Mouse (Mus musculus): ENCODE measurements around the gene Krt42. TPM values are rescaled to one million over a fixed set of nuclear protein-coding genes. Genes with fewer than 3 reads are reported as not detected.
"Not testable (repeated sequence)": the region's sequence is repeated elsewhere in the genome, so short reads cannot be mapped to it uniquely, and the experiment has no call there.

The Krt42 gene
- polyA plus RNA-seq, 1 experiment: not detected

DNA sequence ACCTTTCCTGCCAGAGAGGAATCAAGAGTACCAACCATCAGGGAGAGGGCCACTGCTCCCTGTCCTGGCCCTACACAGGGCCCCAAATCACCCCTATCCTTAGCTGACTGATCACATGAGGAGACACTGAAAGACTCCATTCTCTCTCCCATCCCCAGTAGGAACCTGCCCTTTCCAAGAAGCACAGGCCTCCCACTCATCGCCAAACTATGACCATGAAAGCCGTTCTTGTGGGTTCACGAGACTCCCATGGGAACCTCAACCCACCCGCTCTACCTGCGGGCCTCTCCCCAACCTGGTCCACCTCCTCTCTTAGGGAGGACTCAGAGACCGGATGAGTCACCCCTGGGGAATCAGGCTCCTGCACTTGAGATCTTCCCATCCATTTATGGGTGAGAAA is 14.2 kb downstream of the Krt42 start:
- TF ChIP-seq POLR2A (IDR thresholded peaks at IDR 0.05; ENCODE audit: borderline replicate concordance, insufficient read depth, low read length) (no peak), CTCF (IDR thresholded peaks at IDR 0.05; ENCODE audit: borderline replicate concordance, insufficient read depth, low read depth, low read length) (no peak)
- Histone ChIP-seq H3K27ac (ENCODE audit: insufficient read depth, low read length) (no peak overlapping the region), H3K4me1 (ENCODE audit: control insufficient read depth, insufficient read depth, low read length) (no peaks in the 10 kb centered on the region), H3K4me3 (replicated peaks; ENCODE audit: insufficient read depth, low read depth, low read length) (no peak overlapping the region), H3K27me3 (ENCODE audit: control insufficient read depth, insufficient read depth, low read length) (no peaks in the 10 kb centered on the region)
- WGBS: 94% methylated on average over 6 of the region's 6 CpGs
- DNase-seq: no peak

DNA sequence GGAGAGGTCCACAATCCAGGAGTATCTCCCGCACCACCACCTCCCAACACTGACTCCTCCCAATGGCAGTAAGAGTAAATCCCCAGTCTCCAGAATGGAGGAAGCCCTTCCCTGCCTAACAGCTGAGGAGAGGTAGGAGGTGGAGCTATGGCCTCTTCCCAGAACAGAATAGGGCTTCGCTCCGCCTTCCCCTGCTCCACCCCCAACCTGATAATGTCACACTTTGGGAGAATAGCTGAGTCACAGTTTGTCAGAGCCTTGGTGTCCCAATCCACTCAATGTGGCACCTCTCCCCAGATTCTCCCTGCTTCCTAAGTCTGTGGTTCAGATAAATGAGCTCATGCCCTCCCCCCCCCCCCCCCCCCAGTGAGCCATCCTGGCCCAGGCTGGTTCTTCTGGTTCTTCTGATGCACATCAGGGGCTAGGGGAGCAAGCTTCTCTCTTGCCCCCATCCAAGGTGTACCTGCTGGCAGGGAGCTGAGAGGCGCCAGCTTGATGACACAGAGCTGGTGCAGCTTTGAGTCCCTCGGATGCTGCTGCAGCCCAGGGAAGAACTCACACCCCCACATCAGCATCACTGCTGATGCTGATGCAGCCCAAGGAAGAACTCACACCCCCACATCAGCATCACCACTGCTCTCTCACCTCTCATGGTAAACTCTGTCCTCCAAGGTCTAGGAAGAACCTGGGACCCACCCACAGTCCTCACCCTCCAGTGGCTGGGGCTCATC is 15.1 kb downstream of the Krt42 start:
- TF ChIP-seq CTCF (IDR thresholded peaks at IDR 0.05; ENCODE audit: borderline replicate concordance, insufficient read depth, low read depth, low read length) (no peak), POLR2A (IDR thresholded peaks at IDR 0.05; ENCODE audit: borderline replicate concordance, insufficient read depth, low read length) (no peak)
- Histone ChIP-seq H3K27me3 (ENCODE audit: control insufficient read depth, insufficient read depth, low read length) (no peaks in the 10 kb centered on the region), H3K4me1 (ENCODE audit: control insufficient read depth, insufficient read depth, low read length) (no peaks in the 10 kb centered on the region), H3K4me3 (replicated peaks; ENCODE audit: insufficient read depth, low read depth, low read length) (no peak overlapping the region), H3K27ac (ENCODE audit: insufficient read depth, low read length) (no peak overlapping the region)
- 73% methylated on average over 5 of the region's 5 CpGs for WGBS
- DNase-seq: no peak

DNA sequence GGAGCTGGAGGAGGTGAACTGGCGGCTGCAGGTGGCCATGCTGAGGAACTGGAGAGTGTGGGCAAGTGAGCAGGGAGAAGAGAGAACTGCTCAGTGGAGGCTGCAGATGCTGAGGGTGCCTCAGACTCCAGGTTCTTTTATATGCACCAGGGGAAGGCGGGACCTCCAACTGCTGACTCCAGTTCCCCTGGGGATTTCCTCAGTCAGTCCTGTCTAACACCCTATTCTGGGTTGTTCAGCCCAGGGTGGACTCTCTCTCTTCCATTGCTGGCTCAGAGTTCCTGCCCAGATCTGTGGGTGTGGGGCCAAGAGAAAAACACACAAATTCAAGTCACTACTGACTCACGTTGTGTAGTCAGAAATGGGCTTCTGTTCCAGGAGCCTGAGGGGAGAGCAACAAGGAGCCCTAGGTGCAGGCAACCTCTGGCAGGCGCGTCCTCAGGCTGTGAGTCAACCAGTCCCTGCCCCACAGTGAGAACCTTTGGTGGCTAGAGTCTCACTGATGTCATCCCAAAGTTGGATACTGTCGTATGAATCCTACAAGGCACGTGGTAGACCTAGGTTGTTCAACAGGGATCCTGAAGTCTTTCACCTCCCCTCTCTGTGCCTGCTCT is 20.7 kb downstream of the Krt42 start, which contains the start of gene Krt16:
Gene Krt16 (minus strand): TSS at position 51 of the 614 bp plus-strand sequence.
- WGBS: 82% methylated on average over 7 of the region's 7 CpGs
- Histone ChIP-seq H3K27me3 (ENCODE audit: control insufficient read depth, insufficient read depth, low read length) (no peaks in the 10 kb centered on the region), H3K27ac (ENCODE audit: insufficient read depth, low read length) (no peak within 1 kb of the TSS), H3K4me3 (replicated peaks; ENCODE audit: insufficient read depth, low read depth, low read length) (no peak within 1 kb of the TSS), H3K4me1 (ENCODE audit: control insufficient read depth, insufficient read depth, low read length) (no peaks in the 10 kb centered on the region)
- DNase-seq: no peak
- TF ChIP-seq CTCF (IDR thresholded peaks at IDR 0.05; ENCODE audit: borderline replicate concordance, insufficient read depth, low read depth, low read length) (no peak), POLR2A (IDR thresholded peaks at IDR 0.05; ENCODE audit: borderline replicate concordance, insufficient read depth, low read length) (no peak)

DNA sequence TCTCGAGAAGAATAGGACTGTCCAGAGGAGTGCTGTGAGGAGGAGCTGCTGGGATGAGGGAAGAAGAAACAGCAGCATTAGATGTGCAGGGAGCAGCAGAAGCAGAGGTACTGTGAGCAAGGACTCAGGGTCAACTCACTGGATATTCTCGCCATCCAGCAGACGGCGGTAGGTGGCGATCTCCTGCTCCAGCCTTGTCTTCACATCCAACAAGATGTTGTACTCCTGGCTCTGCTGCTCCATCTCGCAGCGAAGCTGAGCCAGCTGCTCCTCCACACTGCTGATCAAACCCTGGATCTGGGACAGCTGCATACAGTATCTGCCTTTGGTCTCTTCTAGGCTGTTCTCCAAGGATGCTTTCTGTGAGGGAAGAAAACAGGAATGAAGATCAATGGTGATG is 23.2 kb downstream of the Krt42 start:
- H3K27me3 ChIP-seq (ENCODE audit: control insufficient read depth, insufficient read depth, low read length); DNase-seq; H3K4me3 ChIP-seq (replicated peaks; ENCODE audit: insufficient read depth, low read depth, low read length); H3K27ac ChIP-seq (ENCODE audit: insufficient read depth, low read length); H3K4me1 ChIP-seq (ENCODE audit: control insufficient read depth, insufficient read depth, low read length): not testable (repeated sequence)
- WGBS: 64% methylated on average over 7 of the region's 7 CpGs

DNA sequence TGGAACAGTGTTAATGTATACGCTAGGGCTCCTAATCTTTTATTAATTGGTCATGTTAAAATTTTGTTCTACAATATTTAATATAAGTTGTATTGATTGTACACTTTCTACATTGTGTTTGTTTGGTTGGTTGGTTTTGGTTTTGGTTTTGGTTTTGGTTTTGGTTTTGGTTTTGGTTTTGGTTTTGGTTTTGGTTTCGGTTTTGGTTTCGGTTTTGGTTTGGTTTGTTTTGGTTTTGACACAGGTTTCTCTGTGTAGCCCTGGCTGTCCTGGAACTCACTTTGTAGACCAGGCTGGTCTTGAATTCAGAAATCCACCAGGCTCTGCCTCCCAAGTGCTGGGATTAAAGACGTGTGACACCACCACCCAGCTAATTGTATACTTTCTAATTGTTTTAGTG is 29.4 kb downstream of the Krt42 start:
- H3K27me3 ChIP-seq (ENCODE audit: control insufficient read depth, insufficient read depth, low read length); H3K27ac ChIP-seq (ENCODE audit: insufficient read depth, low read length); DNase-seq; H3K4me3 ChIP-seq (replicated peaks; ENCODE audit: insufficient read depth, low read depth, low read length); H3K4me1 ChIP-seq (ENCODE audit: control insufficient read depth, insufficient read depth, low read length): not testable (repeated sequence)
- 91% methylated on average over 4 of the region's 4 CpGs for WGBS

DNA sequence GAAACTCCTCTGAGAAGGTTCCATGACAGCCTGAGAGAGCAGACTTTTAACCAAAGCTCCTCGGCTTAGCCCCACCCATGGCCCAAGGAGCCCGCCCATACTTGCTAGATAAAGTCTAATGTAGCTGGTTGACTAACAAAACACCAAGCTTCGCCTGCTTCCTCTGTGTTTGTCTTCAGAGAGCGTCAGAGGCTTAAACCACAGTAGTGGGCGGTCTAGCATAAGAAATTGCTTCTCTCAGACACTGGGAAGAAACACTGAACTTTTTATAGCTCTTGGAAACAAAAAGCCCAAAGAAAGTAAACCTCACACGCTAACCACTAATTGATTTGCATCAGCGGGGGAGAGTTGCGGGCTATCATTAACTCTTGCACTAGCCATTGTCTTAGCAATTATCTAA is 47.9 kb downstream of the Krt42 start:
- TF ChIP-seq CTCF (IDR thresholded peaks at IDR 0.05; ENCODE audit: borderline replicate concordance, insufficient read depth, low read depth, low read length) (no peak), POLR2A (IDR thresholded peaks at IDR 0.05; ENCODE audit: borderline replicate concordance, insufficient read depth, low read length) (no peak)
- 76% methylated on average over 8 of the region's 8 CpGs for WGBS
- no peak overlapping the region for H3K27ac ChIP-seq (ENCODE audit: insufficient read depth, low read length)
- H3K27me3 ChIP-seq (ENCODE audit: control insufficient read depth, insufficient read depth, low read length): no peaks in the 10 kb centered on the region
- no peak overlapping the region for H3K4me3 ChIP-seq (replicated peaks; ENCODE audit: insufficient read depth, low read depth, low read length)
- no peak for DNase-seq
- no peaks in the 10 kb centered on the region for H3K4me1 ChIP-seq (ENCODE audit: control insufficient read depth, insufficient read depth, low read length)

DNA sequence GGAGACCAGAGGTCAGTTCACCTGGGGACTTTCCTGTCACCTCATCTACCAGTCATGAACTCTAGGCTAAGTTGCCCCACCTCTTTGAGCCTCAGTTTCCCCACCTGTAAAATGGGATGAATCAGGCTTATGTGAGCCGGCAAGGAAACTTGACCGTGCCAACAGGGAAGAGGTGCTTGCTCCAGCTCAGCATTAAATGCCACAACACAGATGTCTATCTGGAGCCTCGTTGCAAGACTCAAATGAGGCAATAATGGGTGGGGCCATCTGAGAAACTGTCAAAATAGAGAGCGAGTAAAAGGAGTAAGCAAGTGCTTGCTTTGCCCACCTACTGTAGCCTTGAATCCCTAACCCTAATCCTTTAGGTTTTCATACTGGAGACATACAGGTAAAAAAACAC is 50.4 kb downstream of the Krt42 start:
- no peak overlapping the region for H3K4me3 ChIP-seq (replicated peaks; ENCODE audit: insufficient read depth, low read depth, low read length)
- no peaks in the 10 kb centered on the region for H3K27me3 ChIP-seq (ENCODE audit: control insufficient read depth, insufficient read depth, low read length)
- H3K4me1 ChIP-seq (ENCODE audit: control insufficient read depth, insufficient read depth, low read length): no peaks in the 10 kb centered on the region
- TF ChIP-seq CTCF (IDR thresholded peaks at IDR 0.05; ENCODE audit: borderline replicate concordance, insufficient read depth, low read depth, low read length) (no peak), POLR2A (IDR thresholded peaks at IDR 0.05; ENCODE audit: borderline replicate concordance, insufficient read depth, low read length) (no peak)
- no peak for DNase-seq
- 82% methylated on average over 4 of the region's 4 CpGs for WGBS
- H3K27ac ChIP-seq (ENCODE audit: insufficient read depth, low read length): no peak overlapping the region

Other genes starting within 250 kb of the Krt42 start
- not detected in 2 replicates for gene Krt33b, start 240.0 kb downstream of the Krt42 start, polyA plus RNA-seq (2012; rRNA removed)
- not detected in 2 replicates for gene Krt34, start 228.3 kb downstream of the Krt42 start, polyA plus RNA-seq (2012; rRNA removed)
- not detected in 2 replicates for gene Krt31, start 219.3 kb downstream of the Krt42 start, polyA plus RNA-seq (2012; rRNA removed)
- not detected in 2 replicates for gene Krt32, start 181.6 kb downstream of the Krt42 start, polyA plus RNA-seq (2012; rRNA removed)
- not detected in 2 replicates for gene Krt35, start 173.6 kb downstream of the Krt42 start, polyA plus RNA-seq (2012; rRNA removed)
- not detected in 2 replicates for gene Krt36, start 164.2 kb downstream of the Krt42 start, polyA plus RNA-seq (2012; rRNA removed)
- not detected in 2 replicates for gene Krt13, start 148.3 kb downstream of the Krt42 start, polyA plus RNA-seq (2012; rRNA removed)
- 0.08 and 0.35 TPM in 2 replicates for gene Krt15, start 133.9 kb downstream of the Krt42 start, polyA plus RNA-seq (2012; rRNA removed)
- gene Krt19, start 121.2 kb downstream of the Krt42 start, polyA plus RNA-seq (2012; rRNA removed): 0.36 and 0.51 TPM in 2 replicates
- gene Krt9, start 76.6 kb downstream of the Krt42 start, polyA plus RNA-seq (2012; rRNA removed): 0.62 and 1.5 TPM in 2 replicates
- gene Krt14, start 62.3 kb downstream of the Krt42 start, polyA plus RNA-seq (2012; rRNA removed): 0.11 and 0.13 TPM in 2 replicates
- not detected in 2 replicates for gene Krt16, start 21.0 kb downstream of the Krt42 start, polyA plus RNA-seq (2012; rRNA removed)
- gene Krt17, start 8.8 kb downstream of the Krt42 start, polyA plus RNA-seq (2012; rRNA removed): 0.11 and 0.16 TPM in 2 replicates
- 430 and 502 TPM in 2 replicates for gene Eif1, start 50.0 kb upstream of the Krt42 start, polyA plus RNA-seq (2012; rRNA removed)
- gene Gast, start 64.5 kb upstream of the Krt42 start, polyA plus RNA-seq (2012; rRNA removed): not detected in 2 replicates
- gene Hap1, start 86.3 kb upstream of the Krt42 start, polyA plus RNA-seq (2012; rRNA removed): 105 and 107 TPM in 2 replicates
- gene Jup, start 127.9 kb upstream of the Krt42 start, polyA plus RNA-seq (2012; rRNA removed): 127 and 162 TPM in 2 replicates
- gene P3h4, start 145.0 kb upstream of the Krt42 start, polyA plus RNA-seq (2012; rRNA removed): 17.6 and 19.6 TPM in 2 replicates
- gene Fkbp10, start 145.8 kb upstream of the Krt42 start, polyA plus RNA-seq (2012; rRNA removed): 8.0 and 8.6 TPM in 2 replicates
- 79.9 and 85.7 TPM in 2 replicates for gene Nt5c3b, start 171.9 kb upstream of the Krt42 start, polyA plus RNA-seq (2012; rRNA removed)
- 0.46 and 0.49 TPM in 2 replicates for gene Klhl10, start 172.0 kb upstream of the Krt42 start, polyA plus RNA-seq (2012; rRNA removed)
- gene Klhl11, start 202.9 kb upstream of the Krt42 start, polyA plus RNA-seq (2012; rRNA removed): 16.1 and 19.1 TPM in 2 replicates